Mouse (Mus musculus) ES-Bruce4 (cell line): ENCODE measurements around the gene Dnajb3.

Experiments
- CTCF ChIP-seq: IDR thresholded peaks from one replicate; pipeline ENCODE4 v1.8.1; 2011; ENCODE audit warnings: low read depth, low read length
- EP300 ChIP-seq: IDR thresholded peaks from 2 replicates; pipeline ENCODE4 v1.6.1; 2011; ENCODE audit warnings: low read depth, low read length; ENCODE audit not compliant: insufficient read depth
- POLR2A ChIP-seq: IDR thresholded peaks from one replicate; pipeline ENCODE4 v1.8.1; 2011; ENCODE audit warnings: low read length; ENCODE audit not compliant: insufficient read depth

DNA sequence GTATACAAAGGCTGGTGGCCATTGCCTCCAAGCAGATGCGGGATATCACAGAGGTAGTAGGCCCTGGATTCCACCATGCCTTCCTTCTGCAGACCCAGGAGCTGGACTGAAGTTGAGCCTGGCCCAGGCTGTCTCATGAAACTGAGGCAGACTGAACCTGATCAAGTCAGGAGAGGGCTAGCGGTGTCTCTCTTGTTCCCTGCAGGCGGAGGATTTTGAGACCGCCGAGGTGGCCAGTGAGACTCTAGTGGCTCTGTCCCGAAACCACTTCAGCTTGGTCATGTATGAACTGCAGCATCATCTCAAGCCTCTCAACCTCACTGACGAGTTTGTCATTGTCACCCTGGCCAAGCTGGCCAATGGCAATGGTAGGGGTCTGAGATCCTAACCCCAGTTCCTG is 24.8 kb upstream of the Dnajb3 start:
- TF ChIP-seq CTCF, result no peak
- no peak for TF ChIP-seq EP300
- no peak for TF ChIP-seq POLR2A
